Mouse (Mus musculus) erythroblast, embryonic 14.5 days (primary cell): ENCODE data around the gene Sptb.

Experiments used
- GATA1 ChIP-seq: IDR thresholded peaks from 2 replicates; pipeline ENCODE4 v1.6.1; 2012; ENCODE audit warnings: low read length, inconsistent platforms, mixed read lengths
- TAL1 ChIP-seq: IDR thresholded peaks from 3 replicates; pipeline ENCODE4 v1.6.1; 2012; ENCODE audit warnings: low read length, inconsistent platforms, mixed read lengths

DNA sequence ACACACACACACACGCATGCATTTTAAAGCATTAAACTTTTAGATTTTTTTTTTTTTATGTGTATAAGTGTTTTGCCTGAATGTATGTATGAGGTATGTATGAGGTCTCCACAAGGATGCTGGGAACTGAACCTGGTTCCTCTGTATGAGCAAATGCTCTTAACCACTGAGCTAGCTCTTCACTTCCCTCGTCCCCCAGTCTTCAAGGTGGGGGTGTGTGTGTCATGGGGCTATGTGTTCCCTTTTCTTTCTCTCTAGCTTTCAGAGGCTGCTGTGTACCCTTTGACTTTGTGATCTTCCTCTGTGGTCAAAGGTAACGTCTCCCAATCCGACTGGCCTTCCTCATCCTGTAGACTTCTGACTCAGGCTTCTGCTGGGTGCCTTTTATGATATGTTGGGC, 157.4 kb downstream of the Sptb start:
- TF ChIP-seq GATA1 = no peak
- TF ChIP-seq TAL1 = no peak
